ENCODE assay signal across 8 mouse cellular contexts in genomic region chr4:55351037-55351436, GRCm38 (mm10). TPM values are rescaled to one million over a fixed set of nuclear protein-coding genes. Genes with fewer than 3 reads are reported as not detected.
DNase-seq lines count a peak whose midpoint lies in the region; ATAC-seq and TF ChIP-seq lines count a peak whose summit lies in the region.

No protein-coding gene starts in this region.

- peak overlapping the region; percentile 90 for H3K4me3 ChIP-seq in erythroblast, embryonic 14.5 days (replicated peaks)
- peak overlapping the region; percentile 94 for H3K4me3 ChIP-seq in testis, adult 2 months (ENCODE audit: control insufficient read depth, low read depth, low read length)
- H3K4me3 ChIP-seq in limb, embryonic 15.5 days = peak overlapping the region; percentile 96
- peak overlapping the region; percentile 100 for H3K4me3 ChIP-seq in stomach, embryonic 16.5 days (replicated peaks; ENCODE audit: low read length)

- peak overlapping the region; percentile 89 for H3K9ac ChIP-seq in limb, embryonic 15.5 days
- H3K9ac ChIP-seq in stomach, embryonic 16.5 days (ENCODE audit: low read length) = peak overlapping the region; percentile 99

- peaks cover 53% of the 10 kb centered on the region for H3K4me1 ChIP-seq in erythroblast, embryonic 14.5 days (ENCODE audit: control insufficient read depth)
- peaks cover 8% of the 10 kb centered on the region for H3K4me1 ChIP-seq in testis, adult 2 months (ENCODE audit: control insufficient read depth, insufficient read depth, low read length)
- H3K4me1 ChIP-seq in limb, embryonic 15.5 days = peaks cover 11% of the 10 kb centered on the region
- H3K4me1 ChIP-seq in stomach, embryonic 16.5 days (ENCODE audit: control insufficient read depth, insufficient read depth, low read length) = peaks cover 12% of the 10 kb centered on the region

- no peak for TF ChIP-seq POLR2A in testis, adult 2 months (IDR thresholded peaks at IDR 0.05; ENCODE audit: control insufficient read depth, low read depth, low read length)

- H3K27me3 ChIP-seq in erythroblast, embryonic 14.5 days (ENCODE audit: control insufficient read depth) = no peaks in the 10 kb centered on the region
- H3K27me3 ChIP-seq in testis, adult 2 months (ENCODE audit: control insufficient read depth, insufficient read depth, low read length) = no peaks in the 10 kb centered on the region
- H3K27me3 ChIP-seq in limb, embryonic 15.5 days = no peaks in the 10 kb centered on the region
- H3K27me3 ChIP-seq in stomach, embryonic 16.5 days (ENCODE audit: control insufficient read depth, insufficient read depth, low read length) = no peaks in the 10 kb centered on the region

- H3K36me3 ChIP-seq in erythroblast, embryonic 14.5 days (ENCODE audit: control insufficient read depth) = peaks cover 19% of the 10 kb centered on the region
- H3K36me3 ChIP-seq in testis, adult 2 months (ENCODE audit: control insufficient read depth, insufficient read depth, low read length) = no peaks in the 10 kb centered on the region
- H3K36me3 ChIP-seq in limb, embryonic 15.5 days = no peaks in the 10 kb centered on the region
- H3K36me3 ChIP-seq in stomach, embryonic 16.5 days (ENCODE audit: control insufficient read depth, insufficient read depth, low read length) = no peaks in the 10 kb centered on the region

- no peak for DNase-seq in testis, postnatal 10 days (ENCODE audit: low spot score)
- DNase-seq in frontal cortex, postnatal 10 days (ENCODE audit: low spot score in 2 of 2) = no peak
- no peak for DNase-seq in B cell, adult 2 months

- ATAC-seq in erythroblast, adult 5-6 weeks (replicated peaks; ENCODE audit: low FRiP score, poor library complexity, severe bottlenecking) = no peak
- ATAC-seq in limb, embryonic 15.5 days (ENCODE audit: insufficient number of reproducible peaks, low FRiP score, low TSS enrichment, low read depth) = no peak
- ATAC-seq in stomach, embryonic 16.5 days (ENCODE audit: insufficient read depth, low FRiP score) = no peak

- H3K27ac ChIP-seq in testis, adult 2 months (ENCODE audit: control insufficient read depth, insufficient read depth, low read depth, low read length) = peak overlapping the region; percentile 78
- peak overlapping the region; percentile 93; the same call in 1 of the 2 replicates for H3K27ac ChIP-seq in limb, embryonic 15.5 days
- peak overlapping the region; percentile 89 for H3K27ac ChIP-seq in stomach, embryonic 16.5 days (ENCODE audit: low read length)

- 6% methylated on average over 12 of the region's 12 CpGs for WGBS in limb, embryonic 15.5 days
- WGBS in stomach, embryonic 16.5 days = 6% methylated on average over 12 of the region's 12 CpGs

- no peaks in the 10 kb centered on the region for H3K9me3 ChIP-seq in erythroblast, embryonic 14.5 days (ENCODE audit: control insufficient read depth, low read length)
- H3K9me3 ChIP-seq in limb, embryonic 15.5 days = no peaks in the 10 kb centered on the region
- no peaks in the 10 kb centered on the region for H3K9me3 ChIP-seq in stomach, embryonic 16.5 days (replicated peaks; ENCODE audit: control insufficient read depth, low read length)

- H3K4me2 ChIP-seq in limb, embryonic 15.5 days = peak overlapping the region; percentile 47
- H3K4me2 ChIP-seq in stomach, embryonic 16.5 days (ENCODE audit: low read depth, low read length) = peak overlapping the region; percentile 63

- TF ChIP-seq CTCF in testis, adult 2 months (IDR thresholded peaks at IDR 0.05; ENCODE audit: control insufficient read depth, insufficient read depth, insufficient replicate concordance, low read depth, low read length) = no peak

RNA-seq across cellular contexts. Expression of gene Rad23b, which starts 1.2 kb away (rescaled TPM):
- 9.2 and 11.7 TPM in 2 replicates for polyA plus RNA-seq in erythroblast, embryonic 14.5 days (2012)
- 29.4 and 32.2 TPM in 2 replicates for total RNA-seq in erythroblast, adult 5-6 weeks (2015; ENCODE audit: low replicate concordance)
- 21.1 and 31.1 TPM in 2 replicates for total RNA-seq in erythroblast, adult 5-6 weeks (2017; ENCODE audit: low replicate concordance)
- 400 and 416 TPM in 2 replicates for polyA plus RNA-seq in testis, adult 2 months (2012; rRNA removed)
- 63.1 and 97.0 TPM in 2 replicates for polyA plus RNA-seq in limb, embryonic 15.5 days (2015; fragmentation: Nextera tagmentation; extraction: Ambion mirVana)
- 53.9 and 67.2 TPM in 2 replicates for polyA plus RNA-seq in stomach, embryonic 16.5 days (2015; fragmentation: Nextera tagmentation; extraction: Ambion mirVana)
